Mouse (Mus musculus) kidney, postnatal 10 days (tissue): ENCODE data around the gene Zfp36l2.
A peak's percentile ranks its signal among the peaks of the same experiment; 100 is the strongest.
"Not testable (repeated sequence)": the region's sequence is repeated elsewhere in the genome, so short reads cannot be mapped to it uniquely, and the experiment has no call there.

Experiments
- DNase-seq: peaks from one replicate; pipeline ENCODE4 v3.0.0; 2021; ENCODE audit warnings: mixed read lengths

The Zfp36l2 gene

GRCm38 (mm10) chr17:84194282-84195002, 6.7 kb upstream of the Zfp36l2 start:
- peak; percentile 11 for DNase-seq

GRCm38 (mm10) chr17:84193411-84193810, 5.7 kb upstream of the Zfp36l2 start:
- peak; percentile 9 for DNase-seq

GRCm38 (mm10) chr17:84191946-84192345, 4.2 kb upstream of the Zfp36l2 start:
- DNase-seq: no peak

GRCm38 (mm10) chr17:84190885-84191284, 3.1 kb upstream of the Zfp36l2 start:
- DNase-seq: peak; percentile 93

- peak; percentile 43 for DNase-seq
Observed at GRCm38 (mm10) chr17:84189127-84189854, 1.5 kb upstream of the Zfp36l2 start.

GRCm38 (mm10) chr17:84188374-84188961, 721 bp upstream of the Zfp36l2 start:
- DNase-seq: peak; percentile 97

- not testable (repeated sequence) for DNase-seq
Observed at GRCm38 (mm10) chr17:84187264-84187663, 483 bp downstream of the Zfp36l2 start.

- peak; percentile 73 for DNase-seq
Observed at GRCm38 (mm10) chr17:84186451-84187202, 1.1 kb downstream of the Zfp36l2 start.

GRCm38 (mm10) chr17:84185581-84186450, 1.9 kb downstream of the Zfp36l2 start:
- DNase-seq: peak; percentile 86

- DNase-seq: peak; percentile 46
Observed at GRCm38 (mm10) chr17:84185011-84185411, 2.7 kb downstream of the Zfp36l2 start.

GRCm38 (mm10) chr17:84183291-84183781, 4.4 kb downstream of the Zfp36l2 start:
- peak; percentile 94 for DNase-seq

GRCm38 (mm10) chr17:84182311-84183271, 5.2 kb downstream of the Zfp36l2 start:
- peak; percentile 82 for DNase-seq

GRCm38 (mm10) chr17:84181502-84182310, 6.0 kb downstream of the Zfp36l2 start:
- peak; percentile 84 for DNase-seq

GRCm38 (mm10) chr17:84180715-84181501, 6.8 kb downstream of the Zfp36l2 start:
- peak; percentile 73 for DNase-seq

GRCm38 (mm10) chr17:84179973-84180365, 7.8 kb downstream of the Zfp36l2 start:
- peak; percentile 81 for DNase-seq

- peak; percentile 15 for DNase-seq
Observed at GRCm38 (mm10) chr17:84179026-84179972, 8.4 kb downstream of the Zfp36l2 start.

GRCm38 (mm10) chr17:84177481-84177880, 10.3 kb downstream of the Zfp36l2 start:
- peak; percentile 72 for DNase-seq

- no peak for DNase-seq
Observed at GRCm38 (mm10) chr17:84176446-84176845, 11.3 kb downstream of the Zfp36l2 start.
